Mouse (Mus musculus): ENCODE measurements around the gene Dis3l2.

Gene Dis3l2

GRCm38 (mm10) chr1:86916355-86916984 is 212.9 kb downstream of the Dis3l2 start:
- no peak for DNase-seq (ENCODE audit: low spot score in 2 of 2)

DNA sequence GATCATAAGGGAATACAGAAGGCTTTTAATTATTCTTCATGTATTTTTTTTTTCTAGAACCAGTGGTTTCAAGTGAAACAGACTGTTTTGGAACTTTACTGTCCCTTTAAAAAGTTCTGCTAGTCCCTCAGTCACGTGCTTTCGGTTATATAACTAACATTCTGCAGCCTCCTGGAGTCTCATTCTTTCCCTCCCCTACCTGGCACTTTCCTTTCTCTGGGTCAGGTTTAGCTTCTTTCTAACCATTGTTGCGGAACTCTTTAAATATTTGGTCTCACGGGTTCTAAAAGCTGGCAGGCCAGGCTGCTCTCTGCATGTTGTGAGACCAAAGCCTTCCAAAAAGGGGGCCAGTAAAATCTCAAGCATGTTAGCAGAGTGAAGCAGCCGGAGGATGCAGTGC is 222.2 kb downstream of the Dis3l2 start:
- DNase-seq (ENCODE audit: low spot score in 2 of 2): no peak

DNA sequence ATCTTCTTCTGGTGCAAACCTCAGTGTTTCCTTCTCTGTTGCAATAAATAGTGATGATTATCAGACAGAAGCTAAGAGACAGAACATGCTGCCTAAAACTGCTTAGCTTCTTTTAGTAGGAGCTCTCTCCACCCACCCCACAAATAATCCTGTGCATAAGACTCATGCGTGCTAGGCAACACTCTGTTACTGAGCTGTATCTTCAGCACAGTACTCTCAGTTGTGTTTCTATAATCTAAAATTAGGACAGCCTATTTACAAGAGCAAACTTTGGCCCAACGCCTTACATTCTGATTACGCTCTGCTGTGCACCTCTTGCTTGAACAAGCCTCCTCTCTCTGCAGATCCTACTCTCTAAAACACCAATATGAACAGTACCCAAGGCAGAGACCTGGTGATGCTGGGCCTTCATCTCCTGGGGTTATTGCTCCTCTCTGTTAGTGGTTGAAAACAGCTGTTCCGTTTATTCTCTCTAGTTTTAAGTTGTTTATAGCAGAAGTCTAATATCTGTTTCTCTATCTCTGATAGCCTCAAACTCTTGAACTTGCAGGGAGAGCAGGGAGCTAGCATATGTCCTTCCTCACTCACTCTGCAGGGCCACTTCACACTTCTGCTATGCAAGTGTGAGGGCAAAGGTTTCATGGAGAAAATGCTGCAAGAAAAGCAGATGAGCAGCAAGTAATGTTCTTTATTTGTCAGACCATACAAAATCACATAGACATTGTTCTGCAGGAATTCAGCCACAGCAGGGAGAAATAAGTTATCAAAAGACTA is 228.2 kb downstream of the Dis3l2 start:
- DNase-seq (ENCODE audit: low spot score in 2 of 2): no peak

DNA sequence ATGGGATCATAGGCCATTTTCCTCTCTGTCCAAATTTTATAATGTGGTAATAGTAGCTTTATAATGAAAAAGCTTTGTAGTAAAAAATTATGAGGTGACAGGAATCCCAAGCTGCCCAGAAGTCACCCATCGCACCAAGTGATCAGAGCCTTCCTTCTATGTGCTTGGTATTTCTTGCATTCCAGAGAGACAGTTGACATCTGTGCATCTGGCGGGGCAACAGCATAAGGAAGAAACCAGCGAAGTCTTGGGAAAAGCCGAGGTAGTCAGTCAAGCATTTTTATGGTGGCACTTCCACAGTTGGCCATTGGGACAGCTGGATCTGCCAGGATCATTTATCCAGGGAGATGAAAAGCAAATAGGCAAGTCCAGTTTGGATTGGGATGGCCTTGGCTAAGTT is 229.2 kb downstream of the Dis3l2 start:
- no peak for DNase-seq (ENCODE audit: low spot score in 2 of 2)

GRCm38 (mm10) chr1:86933656-86934055 is 230.0 kb downstream of the Dis3l2 start:
- DNase-seq (ENCODE audit: low spot score in 2 of 2): no peak

- no peak for DNase-seq (ENCODE audit: low spot score in 2 of 2)
Observed at GRCm38 (mm10) chr1:86951501-86952205, 248.0 kb downstream of the Dis3l2 start.

DNA sequence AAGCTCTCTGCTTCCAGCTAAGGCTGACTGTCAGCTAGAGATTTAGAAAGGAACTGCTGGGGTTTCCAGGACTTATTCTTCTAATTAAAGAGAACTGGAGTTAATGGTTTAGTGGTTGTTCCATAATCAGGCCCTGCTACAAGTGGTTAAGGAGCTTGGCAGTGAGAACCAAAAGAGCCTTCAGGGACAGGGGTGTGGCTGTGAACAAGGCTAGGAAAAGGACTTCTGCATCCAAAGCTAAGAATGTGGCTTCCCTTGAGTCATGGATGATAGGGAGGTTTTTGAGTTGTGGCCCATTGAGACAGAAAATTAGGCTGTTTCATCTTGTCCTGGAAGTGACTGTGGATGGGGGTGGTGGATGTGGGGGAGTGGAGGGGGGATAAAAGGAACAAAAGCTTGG is 252.2 kb downstream of the Dis3l2 start:
- no peak for DNase-seq (ENCODE audit: low spot score in 2 of 2)

DNA sequence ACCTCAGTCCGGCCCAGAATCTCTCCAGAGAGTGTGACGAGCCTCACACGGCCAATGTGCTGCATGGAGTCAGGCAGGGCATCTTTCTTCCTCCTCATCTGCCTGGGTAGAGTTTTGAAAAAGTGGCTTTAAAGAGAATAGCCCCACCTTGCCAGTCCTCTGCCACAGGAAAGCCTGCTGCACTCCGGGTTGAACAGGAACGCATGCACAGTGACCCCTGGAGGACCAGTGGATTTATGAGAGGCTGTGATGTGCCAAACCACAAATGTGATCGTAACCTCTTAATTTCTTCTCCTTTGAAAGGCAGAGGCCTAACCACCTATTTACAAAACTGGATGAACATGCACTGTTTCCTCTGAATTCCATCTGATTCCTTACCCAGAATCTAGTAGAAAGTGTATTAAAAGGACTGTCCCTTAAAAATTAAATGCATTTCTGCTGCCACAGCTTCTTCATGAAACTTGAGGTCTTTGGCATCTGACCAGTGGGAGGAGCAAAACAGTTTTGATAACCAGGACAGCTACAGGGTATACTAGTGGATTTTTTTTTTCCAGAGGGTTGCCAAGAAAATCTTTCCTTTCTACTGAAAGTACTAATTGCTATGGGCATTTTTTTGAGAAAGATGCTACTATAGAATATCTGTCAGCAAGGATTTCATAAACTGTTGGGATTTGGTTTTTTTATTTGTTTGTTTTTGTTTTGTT is 264.8 kb downstream of the Dis3l2 start:
- DNase-seq (ENCODE audit: low spot score in 2 of 2): no peak

DNA sequence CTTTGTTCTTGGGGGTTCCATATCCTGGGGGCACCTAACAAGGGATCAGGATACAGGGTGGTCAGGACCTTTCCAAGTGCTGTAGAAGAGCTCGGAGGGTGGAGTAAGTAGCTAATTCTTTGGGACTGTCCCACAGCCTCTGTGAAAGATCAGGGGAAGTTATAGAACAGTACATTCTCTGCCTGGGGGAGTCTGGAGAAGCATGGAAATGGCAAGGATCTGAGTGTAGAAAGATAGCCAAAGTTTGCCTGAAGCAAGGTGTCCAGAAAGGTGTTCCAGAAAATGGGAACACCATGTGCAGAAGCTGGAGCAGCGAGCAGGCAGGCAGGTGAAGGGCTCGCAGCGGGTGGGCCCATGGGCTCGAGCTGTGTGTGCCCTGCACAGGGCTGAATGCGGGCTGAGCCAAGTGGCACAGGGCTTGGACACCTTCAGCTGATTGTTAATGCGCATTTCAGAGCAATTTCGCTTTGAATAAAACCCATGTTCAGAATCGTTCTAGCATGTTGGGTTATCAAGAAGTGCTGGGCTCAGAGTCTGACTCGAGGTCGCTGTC is 265.6 kb downstream of the Dis3l2 start:
- no peak for DNase-seq (ENCODE audit: low spot score in 2 of 2)

DNA sequence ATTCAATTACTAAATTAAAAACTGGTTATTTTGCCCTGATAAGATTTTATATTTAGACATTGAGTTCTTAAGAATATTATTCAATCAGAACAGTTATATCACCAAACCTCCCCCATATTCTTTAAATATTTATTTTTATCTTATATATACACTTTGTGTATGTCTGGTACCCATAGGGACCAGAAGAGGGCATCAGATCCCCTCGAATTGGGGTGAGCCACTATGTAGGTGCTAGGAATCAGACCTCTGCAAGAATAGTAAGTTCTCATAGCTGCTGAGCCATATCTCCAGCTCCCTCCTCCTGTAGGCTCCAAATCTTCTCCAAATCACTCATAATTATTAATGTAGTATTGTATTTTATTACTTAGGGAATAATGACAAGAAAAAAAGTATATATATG is 269.1 kb downstream of the Dis3l2 start:
- DNase-seq (ENCODE audit: low spot score in 2 of 2): no peak

DNA sequence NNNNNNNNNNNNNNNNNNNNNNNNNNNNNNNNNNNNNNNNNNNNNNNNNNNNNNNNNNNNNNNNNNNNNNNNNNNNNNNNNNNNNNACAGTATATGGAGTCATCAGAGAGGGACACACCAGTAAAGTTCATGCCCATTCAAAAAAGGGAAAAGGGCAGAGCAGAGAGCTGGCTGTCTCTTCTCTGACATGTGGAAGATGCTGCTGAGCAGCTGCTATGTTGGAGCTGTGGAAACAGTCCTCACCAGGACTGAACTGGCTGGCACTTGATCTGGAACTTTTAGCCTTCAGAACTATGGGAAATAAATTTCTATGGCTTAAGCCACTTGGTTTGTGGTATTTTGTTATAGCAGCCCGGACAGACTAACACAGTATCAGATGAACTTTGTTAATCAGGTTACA is 273.4 kb downstream of the Dis3l2 start:
- no peak for DNase-seq (ENCODE audit: low spot score in 2 of 2)

GRCm38 (mm10) chr1:86986372-86986771 is 282.8 kb downstream of the Dis3l2 start:
- DNase-seq (ENCODE audit: low spot score in 2 of 2): no peak

DNA sequence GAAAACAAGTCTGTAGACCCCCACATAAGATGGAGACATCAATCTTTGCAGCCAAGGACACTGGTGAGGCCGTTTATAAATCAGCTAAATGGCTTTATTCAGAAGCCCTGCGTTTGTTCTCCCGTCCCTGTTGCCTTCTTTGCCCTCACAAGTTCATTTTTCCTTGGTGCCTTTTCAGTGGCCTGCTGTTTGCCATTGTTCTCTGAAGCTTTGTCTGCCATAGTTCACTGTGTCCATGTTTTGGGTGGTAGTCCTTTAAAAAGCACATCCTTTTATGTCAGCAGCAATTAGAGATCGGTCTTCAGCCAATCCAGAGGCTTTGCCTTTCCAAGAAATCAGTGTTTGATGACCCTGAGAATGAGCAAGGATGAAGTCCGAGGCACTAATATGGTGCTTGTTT is 289.2 kb downstream of the Dis3l2 start:
- no peak for DNase-seq (ENCODE audit: low spot score in 2 of 2)

- DNase-seq (ENCODE audit: low spot score in 2 of 2): no peak
Observed at GRCm38 (mm10) chr1:86994023-86994422, 290.4 kb downstream of the Dis3l2 start.

- DNase-seq (ENCODE audit: low spot score in 2 of 2): no peak
Observed at GRCm38 (mm10) chr1:86998051-86998450, 294.4 kb downstream of the Dis3l2 start.

- no peak for DNase-seq (ENCODE audit: low spot score in 2 of 2)
Observed at GRCm38 (mm10) chr1:87001365-87001764, 297.8 kb downstream of the Dis3l2 start.

- DNase-seq (ENCODE audit: low spot score in 2 of 2): no peak
Observed at GRCm38 (mm10) chr1:87002545-87003168, 299.0 kb downstream of the Dis3l2 start.

DNA sequence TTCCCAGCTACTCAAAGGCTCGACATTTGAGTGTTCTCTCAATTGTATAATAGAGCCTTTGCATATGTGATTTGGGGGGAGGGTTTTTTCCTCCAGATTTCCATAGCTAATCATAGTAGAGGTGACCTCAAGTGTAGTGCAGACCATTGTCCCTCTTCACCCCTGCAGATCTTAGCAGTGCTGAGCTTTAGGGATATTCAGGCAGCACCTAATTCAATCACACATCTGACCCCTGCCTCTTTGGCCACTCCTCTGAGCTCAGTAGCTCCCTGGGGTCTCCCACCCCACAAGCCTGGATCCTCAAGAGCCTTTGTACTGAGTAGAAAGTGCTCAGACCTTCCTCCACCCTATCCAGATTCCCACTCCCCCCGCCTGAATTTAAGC is 299.6 kb downstream of the Dis3l2 start:
- no peak for DNase-seq (ENCODE audit: low spot score in 2 of 2)

DNA sequence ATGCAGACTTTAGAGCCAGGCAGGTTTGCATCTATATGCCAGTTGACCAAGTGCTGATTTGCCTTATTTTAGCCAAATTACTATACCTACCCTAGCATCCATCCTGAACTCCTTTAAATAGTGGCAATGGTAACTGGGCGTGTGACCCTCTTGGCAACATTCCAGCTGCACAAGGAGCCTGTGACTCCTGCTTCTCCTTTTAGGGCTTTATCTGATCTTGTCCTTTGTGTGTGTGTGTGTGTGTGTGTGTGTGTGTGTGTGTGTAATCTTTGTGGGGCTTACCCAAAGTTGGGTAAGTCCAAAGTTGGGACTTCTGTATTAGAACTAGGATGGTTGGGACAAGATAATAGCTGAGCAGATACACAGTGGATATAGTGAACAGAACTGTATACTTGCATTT is 302.8 kb downstream of the Dis3l2 start:
- DNase-seq (ENCODE audit: low spot score in 2 of 2): no peak

DNA sequence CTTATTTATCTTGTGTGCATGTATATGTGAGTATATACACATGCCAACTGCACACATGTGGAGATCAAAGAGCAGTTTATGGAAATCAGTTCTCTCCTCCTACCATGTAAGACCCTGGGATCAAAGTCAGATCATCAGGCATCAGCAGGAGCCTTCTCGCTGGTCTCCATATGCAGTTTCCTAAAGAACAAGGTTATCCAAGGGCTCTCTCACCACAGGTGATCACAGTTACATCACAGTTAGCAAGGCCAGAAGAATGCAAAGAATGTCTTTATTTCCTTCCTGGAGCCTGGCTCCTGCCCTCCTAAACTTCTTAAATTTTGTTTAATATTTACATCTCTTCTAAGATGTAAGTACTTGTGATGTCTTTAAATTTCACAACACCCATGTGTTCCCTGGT is 304.6 kb downstream of the Dis3l2 start:
- no peak for DNase-seq (ENCODE audit: low spot score in 2 of 2)

DNA sequence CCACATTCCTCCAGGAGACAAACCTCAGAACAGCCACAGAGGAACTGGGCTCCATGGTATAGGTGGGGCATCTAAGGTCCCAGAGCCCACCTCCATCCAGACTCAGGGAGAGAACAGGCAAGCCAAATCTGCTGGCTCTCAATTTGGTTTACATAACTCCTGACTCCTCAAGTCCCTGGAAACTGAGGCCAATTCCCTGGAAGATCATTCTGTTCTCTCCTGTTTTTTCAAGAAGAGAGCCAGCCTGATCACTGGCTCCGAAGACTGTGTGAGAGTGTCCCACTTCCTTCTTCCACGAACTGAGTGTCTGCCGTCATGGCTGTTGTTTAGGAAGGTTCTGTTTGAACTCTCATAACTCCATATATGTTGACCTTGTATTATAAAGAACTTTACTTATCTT is 305.5 kb downstream of the Dis3l2 start:
- DNase-seq (ENCODE audit: low spot score in 2 of 2): no peak

Measured in urinary bladder, postnatal 36 days (tissue).